Mouse (Mus musculus): ENCODE measurements around the gene U2af1.
A peak's percentile ranks its signal among the peaks of the same experiment; 100 is the strongest.

The U2af1 gene

DNA sequence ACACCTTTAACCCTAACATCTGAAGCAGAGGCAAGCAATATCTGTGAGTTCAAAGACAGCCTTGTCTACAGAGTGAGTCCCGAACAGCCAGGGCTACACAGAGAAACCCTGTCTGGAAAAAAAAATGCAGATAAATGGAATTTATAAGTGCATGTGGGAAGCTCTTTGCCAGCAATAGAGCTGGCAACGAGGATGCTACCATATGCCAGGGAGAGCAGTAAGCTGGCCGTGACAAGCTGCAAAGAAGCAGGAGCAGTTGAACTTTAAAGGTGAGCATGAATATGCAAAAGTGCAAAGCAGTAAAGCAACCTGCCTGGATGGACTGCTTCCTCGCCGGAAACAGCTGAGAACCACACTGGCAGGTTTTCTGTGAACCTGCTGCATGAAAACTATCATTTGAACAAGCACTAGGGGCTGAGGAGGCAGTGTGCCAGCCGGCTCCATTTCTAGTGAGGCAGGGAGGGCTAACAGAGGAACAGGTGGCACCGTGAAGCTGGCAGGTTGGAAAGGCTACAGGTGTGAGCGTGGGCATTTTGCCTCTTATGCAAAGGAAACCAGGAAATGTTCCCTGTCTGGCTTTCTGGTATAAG lies 2.1 kb upstream of the U2af1 start:
- peak; percentile 33 for DNase-seq

DNA sequence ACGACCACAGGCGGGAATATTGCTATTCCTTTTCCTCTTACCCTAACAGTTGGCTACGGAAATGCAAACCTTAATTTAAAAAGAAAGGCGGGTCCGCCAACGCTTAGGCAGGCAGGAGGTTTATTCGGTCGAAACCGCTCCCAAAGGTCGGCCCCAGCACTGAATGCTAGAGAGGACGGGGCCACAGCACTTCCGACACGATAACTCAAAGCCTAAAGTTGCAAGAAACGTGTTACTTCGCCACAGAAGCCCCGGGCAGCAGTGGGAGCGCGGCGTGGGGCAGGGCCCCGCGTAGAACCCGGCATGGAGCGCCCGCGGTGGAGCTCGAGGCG lies 590 bp downstream of the U2af1 start:
- DNase-seq = no peak

DNA sequence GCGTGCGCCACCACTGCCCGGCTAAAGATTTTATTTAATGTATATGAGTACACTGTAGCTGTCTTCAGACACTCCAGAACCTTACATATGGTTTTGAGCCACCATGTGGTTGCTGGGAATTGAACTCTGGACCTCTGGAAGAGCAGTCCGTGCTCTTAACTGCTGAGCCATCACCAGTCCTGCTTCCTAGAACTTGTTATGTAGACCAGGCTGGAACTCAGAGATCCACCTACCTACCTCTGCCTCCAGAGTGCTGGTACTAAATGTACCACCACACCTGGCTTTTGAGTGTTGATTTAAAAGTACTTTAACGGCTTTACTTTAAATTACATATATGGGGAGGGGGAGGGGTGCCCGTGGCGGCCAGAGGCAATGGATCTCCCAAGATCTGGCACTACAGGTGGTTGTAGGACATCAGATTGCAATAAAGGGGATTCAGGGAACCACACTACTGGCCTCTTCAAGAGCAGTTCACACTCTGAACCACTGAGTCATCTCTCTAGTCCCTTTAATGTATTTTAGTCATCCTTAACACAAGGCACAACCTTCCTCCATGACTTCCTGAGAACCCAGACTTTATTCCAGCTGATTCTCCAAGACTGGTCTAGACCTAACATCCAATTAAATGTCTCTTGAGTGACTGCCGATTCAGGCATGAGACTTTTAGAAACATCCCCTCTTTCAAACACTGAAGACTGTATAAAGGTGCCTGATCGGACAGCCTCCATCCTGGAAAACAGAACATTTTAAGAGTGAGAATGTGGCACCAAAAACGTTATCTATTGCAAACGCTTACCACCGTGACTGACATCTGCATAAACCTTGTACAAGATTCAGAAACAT lies 1.3 kb downstream of the U2af1 start:
- DNase-seq = no peak

DNA sequence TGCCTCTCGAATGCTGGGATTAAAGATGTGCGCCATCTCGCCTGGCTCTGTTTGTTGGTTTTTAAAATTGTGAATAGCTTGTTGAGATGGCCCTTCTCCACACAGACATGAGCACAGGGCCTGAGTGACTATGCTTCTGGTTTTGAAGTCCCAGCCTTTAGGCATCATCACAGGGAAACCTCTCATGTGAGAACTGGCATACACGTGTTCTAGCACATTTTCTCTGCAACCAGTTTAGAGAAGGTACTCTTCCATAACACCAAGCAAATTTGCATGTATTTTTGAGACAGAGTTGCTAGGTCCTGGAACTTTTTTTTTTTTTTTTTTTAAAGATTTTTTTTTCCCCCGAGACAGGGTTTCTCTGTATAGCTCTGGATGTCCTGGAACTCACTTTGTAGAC lies 2.0 kb downstream of the U2af1 start:
- DNase-seq = no peak

DNA sequence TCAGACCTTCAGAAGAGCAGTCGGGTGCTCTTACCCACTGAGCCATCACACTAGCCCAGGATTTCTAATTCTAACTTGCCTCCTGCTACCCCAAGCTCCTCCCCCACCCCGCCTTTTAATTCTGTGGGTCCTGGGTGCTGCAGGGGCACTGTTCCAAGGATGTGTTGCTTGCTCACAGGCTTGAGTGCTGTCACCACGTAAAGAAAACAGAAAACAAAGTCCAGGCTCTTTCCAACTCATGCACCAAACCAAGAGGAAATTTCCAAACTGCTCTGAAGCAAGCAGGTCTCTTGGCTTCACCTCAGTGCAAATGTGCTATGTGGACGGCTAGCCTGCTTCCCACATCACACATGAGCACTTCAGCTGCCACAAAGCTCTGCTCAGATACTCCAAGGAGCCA lies 3.3 kb downstream of the U2af1 start:
- peak; percentile 59 for DNase-seq

DNA sequence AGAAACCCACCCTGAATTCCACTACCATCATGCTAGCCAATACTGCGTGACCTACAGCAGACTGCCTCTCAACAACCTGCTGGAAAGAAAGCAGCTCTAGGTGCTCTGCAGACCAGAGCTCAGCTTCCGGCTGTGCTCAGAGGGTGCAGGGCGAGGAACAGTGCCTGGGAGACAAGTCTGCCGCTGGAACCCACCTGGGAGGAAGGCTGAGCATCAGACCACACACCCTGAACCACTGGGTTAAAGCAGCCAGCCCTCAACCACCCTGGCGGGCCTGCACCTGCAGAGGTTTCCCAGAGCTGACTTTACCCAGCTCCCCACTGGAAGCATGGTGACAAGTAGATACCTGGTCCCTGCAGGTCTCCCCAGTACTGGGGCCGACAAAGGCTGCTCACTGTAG lies 5.4 kb downstream of the U2af1 start:
- no peak for DNase-seq

DNA sequence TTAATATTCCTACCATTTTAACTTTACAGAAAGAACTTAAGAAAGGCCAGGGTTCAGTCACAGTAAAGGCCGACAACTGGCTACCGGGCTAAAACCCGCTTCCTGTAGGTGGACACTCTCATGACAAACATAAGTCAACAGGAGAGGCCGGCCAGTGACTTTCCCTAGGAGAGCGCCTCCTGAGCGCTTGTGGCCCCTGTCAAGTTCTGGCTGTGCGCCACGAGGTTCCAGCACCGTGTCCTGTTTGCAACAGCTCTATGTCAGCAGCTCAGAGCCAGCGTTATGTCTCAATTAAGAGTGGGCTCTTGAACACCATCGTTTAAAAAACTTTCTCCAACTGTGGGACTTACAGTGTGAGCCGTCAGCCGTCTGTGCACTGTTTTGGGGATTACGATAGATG lies 6.5 kb downstream of the U2af1 start:
- no peak for DNase-seq

DNA sequence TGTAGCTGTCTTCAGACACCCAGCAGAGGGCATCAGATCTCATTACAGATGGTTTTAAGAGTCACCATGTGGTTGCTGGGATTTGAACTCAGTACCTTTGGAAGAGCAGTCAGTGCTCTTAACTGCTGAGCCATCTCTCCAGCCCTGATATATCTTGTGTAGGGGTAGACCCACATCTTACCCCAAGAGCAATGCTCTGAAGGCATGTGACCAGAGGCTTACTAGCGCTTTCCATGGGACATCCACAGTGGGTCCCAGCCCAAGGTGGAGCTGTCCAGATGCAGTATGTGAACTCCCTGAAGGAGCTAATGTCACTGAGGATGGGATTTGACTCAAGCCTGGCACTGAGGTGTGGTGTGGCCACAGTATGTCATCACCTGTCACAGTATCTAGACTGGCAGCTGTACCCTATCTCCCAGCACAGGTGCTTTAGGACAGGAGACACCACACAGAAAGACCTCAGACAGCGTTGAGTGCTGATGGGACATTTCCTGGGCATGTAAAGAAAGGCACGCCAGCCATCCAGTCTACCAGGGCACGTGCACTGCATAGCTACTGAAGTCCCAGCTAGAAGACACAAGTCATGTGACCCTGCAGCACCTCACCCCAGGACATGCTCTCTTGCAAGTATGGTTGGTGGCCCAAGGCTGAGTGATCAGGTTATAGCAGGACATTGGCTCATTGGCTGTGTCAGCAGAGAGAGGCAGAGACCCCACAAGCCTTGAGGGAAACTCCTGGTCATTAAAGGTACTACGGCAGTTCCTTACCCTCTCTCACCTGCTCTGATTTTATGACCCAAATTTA lies 12.3 kb downstream of the U2af1 start:
- DNase-seq = no peak

DNA sequence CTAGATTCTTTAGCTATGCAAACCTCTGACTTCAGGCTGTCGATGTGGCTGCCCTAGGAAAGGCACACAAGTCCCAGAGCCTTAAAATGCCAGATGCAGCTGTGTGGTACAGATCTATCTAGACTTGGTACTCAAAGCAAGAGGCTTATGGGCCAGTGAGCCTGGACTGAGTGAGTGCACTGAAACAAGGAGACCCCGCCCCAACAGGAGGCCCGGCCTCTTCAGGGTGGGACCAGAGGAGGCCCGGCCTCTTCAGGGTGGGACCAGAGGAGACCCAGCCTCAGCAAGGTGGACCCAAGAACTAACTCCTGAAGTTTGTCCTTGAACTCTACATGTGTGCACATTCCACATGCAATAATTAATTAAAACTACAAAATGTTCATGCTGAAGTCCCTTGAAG lies 15.8 kb downstream of the U2af1 start:
- no peak for DNase-seq

DNA sequence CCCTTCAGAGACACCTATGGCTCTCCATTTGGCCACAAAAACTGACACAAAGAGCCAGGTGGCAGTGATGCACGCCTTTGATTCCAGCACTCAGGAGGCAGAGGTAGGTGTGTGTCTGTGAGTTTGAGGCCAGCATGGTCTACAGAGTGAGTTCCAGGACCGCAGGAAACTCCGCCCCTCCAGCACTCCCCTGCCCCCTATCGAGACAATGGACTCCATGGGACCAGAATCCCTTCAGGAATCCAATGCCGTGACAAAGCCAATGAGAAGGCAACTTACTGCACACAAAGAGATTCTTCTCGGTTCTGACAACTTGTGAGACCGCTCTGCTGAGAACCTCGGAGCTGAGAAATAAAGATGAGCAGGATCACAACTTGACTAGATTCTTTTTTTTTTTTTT lies 16.4 kb downstream of the U2af1 start:
- no peak for DNase-seq

DNA sequence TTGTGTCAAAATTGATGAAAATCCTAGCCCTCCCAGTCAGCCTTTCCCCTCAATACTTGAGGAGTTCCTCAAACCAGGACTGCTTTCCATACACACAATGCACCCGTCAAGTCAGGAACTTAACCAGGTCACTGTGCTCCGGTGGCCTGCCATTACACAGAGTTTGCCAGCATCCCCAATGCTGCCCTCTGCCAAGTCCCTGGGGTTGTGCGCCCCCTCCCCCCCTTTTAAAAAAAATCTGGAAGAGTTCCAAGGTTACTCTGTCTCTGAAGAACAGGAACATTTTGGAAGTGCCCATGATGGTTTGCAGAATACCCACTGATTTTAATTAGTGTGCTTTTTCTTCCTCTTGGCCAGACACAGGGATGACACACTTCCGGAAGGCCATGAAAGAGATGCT lies 19.0 kb downstream of the U2af1 start:
- DNase-seq = no peak

DNA sequence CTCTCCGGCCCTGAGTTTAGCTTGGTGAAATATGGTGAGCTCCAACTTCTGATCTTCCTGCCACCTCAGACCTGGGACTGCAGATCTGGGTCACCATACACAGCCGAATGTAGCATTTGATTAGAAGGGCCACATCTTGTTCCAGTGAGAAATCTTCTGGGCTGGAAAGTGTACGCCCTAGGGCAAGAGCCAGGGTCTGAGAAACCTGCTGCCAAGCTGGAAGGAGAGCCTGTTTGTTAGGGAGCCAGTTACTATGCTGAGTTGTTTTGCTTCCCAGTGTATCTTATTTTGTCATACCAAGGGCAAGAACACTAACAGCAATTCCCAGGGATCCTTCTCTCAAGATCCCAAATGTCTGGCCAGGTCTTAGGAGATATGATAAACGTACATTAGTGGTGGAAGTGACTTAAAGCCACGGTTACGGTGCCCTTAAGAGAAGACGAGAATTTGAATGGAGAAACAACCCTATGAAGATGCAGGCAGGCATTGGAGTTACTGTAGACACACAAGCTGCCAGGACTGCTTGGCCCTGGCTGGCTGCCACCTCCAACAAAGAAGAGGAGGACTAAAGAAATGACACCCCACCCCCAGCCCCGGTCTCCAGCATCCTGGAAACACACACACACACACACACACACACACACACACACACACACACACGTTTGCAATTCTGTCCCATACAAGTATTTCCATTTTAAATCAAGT lies 20.7 kb downstream of the U2af1 start:
- DNase-seq = peak; percentile 55

DNA sequence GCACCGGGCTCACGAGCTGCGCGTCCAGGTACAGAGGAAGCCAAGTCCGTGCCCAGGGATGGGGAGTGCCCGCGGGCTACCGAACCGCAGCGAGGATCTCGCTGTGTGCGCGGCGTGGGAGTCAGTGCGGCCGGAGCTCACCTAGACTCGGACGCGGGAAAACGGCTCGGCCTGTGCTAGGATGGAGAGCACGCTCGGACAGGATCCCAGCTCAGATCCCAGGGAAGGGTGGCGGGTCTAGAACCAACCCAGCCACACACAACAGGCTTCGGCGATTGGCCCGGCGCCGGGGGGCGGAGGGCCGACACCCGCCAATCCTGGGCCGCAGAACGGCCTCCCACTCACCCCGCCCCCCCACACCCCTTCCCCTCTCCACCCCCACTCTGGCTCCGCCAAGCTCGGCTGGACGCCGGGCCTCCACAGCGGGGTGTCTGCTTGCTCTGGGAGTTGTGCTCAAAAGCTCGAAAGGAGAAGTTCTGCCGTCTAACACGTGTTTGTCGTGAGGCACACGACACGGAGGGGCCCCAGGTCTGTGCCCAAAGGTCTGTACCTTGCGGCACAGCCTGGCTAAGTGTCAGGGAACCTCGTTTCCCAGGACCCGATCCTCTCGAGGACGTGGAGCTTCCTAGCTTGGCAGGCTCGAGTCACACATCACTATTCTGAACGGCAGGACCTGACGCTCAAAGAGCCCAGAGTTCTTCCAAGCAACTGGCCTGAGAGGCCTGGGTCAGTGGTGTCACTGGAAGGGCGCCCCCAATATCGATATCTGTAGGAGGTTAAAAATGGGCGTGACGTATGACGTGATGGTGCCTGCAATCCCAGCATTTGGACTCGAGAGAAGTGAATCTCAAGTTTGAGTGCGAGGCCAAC lies 21.5 kb downstream of the U2af1 start, which contains the start of gene Cbs:
TSS of gene Cbs (minus strand) at position 297 of the 870 bp plus-strand sequence.
- peak; percentile 94 for DNase-seq

DNA sequence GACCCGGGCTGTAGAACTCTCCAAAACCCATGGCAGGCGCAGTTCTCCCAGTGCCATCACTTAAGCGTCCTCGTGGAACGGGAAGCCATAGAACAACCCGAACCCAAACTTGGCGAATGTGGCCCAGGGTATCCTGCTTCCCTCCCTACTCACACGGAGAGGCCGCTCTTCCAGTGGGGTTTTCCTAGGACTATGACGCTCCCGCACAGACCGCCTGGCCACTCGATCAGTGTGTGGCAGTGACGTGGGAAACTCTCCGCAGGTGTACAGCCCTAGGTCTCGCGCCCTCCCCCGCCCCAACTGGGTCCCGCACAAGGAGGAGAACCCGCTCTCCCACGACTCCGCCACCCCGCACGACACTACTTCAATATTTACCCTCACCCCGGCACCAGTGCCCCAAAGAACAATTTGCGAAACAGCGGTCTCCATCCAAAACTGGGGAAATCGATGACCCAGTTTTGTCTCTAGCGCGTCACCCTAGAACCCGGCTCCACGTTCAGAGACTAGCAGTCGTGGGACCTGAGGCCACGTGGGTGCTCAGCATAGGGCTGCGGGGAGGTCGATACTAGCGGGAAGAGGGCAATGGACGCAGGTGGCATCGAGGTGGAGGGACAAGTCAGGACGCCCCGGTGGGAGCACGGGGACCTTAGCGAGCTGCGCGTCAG lies 22.3 kb downstream of the U2af1 start:
- no peak for DNase-seq

DNA sequence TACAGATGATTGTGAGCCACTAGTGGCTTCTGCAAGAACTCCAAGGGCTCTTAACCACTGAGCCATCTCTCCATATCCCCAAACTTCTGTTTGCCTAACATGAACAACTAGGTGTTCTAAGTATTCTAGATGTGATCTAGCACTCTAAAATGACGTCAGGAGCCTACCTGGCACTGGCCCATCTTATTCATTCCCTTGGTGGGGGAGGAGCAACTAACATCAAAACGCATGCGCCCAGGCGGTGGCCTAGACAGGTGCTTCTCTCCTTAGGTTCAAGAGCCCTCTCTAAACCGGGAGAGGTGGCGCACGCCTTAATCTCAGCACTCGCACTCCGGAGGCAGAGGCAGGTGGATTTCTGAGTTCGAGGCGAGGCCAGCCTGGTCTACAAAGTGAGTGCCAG lies 22.9 kb downstream of the U2af1 start:
- DNase-seq = no peak

DNA sequence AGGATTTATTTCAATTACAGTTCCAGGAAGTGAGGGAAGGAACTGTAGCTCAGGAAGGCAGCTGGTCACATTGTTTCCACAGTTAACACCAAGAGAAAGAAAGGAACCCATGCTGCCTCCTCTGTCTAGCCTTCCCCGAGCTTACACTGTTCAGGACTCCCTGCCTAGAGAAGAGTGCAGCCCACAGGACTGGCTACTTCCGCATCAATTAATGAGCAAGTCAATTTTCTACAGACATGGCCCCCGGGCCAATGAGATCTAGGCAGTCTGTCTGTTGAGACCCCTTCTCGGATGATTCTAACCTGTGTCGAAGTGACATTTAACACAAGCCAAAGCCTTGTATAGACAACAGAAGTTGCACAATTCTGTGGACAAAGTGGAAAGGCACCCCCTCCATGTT lies 23.8 kb downstream of the U2af1 start:
- no peak for DNase-seq

DNA sequence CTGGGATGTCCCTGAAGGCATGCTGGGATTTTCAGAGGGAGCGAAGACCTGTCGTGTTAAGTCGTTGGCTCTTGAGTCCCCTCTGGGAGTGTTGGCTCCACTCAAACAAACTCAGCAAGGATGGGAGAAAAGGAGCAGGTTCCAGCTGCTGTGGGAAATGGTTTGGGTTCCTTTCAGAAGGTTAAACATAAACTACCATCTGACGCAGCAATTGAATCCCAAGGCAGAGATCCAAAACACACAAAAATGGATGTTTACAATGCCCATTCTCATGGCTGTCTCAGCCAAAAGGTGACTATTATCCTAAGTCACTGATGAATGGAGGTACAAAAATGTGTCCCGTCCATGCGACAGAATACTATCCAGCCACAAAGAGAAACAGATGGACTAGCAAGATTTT lies 25.7 kb downstream of the U2af1 start:
- DNase-seq = peak; percentile 39

DNA sequence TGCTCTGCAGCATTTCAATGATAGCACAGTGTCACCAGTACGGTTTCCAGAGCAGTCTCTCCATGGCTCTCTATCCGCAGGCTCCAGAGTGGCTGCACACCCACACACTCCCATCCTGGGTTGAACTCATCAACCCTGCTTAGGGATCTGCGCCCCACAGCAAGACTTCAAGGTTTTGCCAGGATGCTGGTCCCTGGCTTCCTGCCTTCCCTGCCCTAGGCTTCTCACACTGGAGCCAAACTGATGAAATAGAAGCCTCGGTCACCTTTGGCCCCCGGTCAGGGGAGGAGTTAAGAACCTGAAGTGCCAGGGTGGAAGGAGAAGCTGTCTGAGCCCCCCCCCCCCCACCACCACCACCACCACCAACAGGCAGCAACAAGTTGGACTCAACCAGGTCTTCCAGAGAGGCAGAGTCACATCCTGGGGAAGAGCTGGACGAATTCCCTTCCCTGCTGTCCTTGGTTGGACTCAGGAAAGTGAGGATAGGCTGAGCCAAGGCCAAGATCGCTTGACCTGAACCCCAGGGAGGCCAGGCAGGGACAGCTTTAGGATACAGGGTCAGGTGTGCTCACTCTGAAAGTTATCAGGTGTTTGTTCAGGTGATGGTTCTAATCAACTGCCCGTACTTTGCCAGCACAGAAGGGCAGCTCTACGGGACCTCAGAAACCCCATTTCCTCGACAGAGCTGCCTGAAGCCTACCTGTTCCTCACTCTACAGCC lies 27.5 kb downstream of the U2af1 start:
- DNase-seq = no peak

DNA sequence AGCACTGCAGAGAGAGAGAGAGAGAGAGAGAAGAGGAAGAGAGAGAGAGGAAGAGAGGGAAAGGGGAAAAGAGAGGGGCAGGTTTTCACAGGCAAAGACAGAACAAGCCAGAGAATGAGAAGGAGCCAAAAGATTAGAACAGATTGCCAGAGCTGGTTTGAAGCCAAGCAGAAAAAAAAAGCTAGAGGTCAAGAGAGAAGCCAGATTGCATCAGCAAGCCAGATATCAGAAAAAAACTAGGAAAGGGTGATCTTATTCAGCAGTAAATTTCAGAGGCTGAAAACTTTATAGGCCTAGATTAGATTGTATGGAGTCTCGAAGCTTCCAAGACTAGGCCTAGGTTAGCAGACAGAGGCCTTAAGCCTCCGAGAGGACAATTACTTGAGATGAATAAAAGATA lies 30.7 kb downstream of the U2af1 start:
- DNase-seq = no peak

DNA sequence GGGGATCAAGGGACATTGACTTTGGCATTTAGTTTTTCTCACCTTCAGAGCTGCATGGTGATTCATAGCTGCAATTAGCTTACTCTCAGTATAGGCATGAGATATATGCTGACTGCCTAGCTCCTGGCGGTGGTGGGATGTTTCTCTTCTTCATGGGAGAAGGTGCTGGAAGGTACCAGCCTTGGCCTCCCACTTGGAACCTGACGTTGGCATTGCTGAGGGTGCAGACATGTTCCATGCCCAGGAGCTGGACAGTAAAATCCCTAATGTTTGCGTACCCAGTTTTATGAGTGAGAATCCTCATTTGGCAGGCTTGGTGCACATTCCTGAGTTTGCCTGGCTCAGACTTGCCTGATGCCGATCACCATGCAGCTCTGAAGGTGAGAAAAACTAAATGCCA lies 35.6 kb downstream of the U2af1 start:
- DNase-seq = no peak

Data from kidney, postnatal 14 days (tissue).